Mouse (Mus musculus) heart, embryonic 15.5 days (tissue): ENCODE data around the gene Prc1. TPM values are rescaled to one million over a fixed set of nuclear protein-coding genes. Genes with fewer than 3 reads are reported as not detected.

Experiments used
- ATAC-seq: fragments of 200-750 bp; cut with Nextera tagmentation; replicated peaks from 2 replicates; pipeline ENCODE4 v1.8.0; 2017; ENCODE audit warnings: low read depth, moderate TSS enrichment; ENCODE audit not compliant: insufficient number of reproducible peaks, insufficient read depth, low FRiP score
- H3K27ac ChIP-seq: fragments of 300-500 bp; sonication (generic); 2 replicates; pipeline ENCODE4 v1.5.1; 2015; ENCODE audit warnings: mild to moderate bottlenecking, inconsistent platforms
- H3K27me3 ChIP-seq: fragments of 300-500 bp; sonication (generic); 2 replicates; pipeline ENCODE4 v1.6.1; 2015; ENCODE audit warnings: inconsistent platforms
- H3K36me3 ChIP-seq: fragments of 300-500 bp; sonication (generic); 2 replicates; pipeline ENCODE4 v1.6.1; 2015; ENCODE audit warnings: mild to moderate bottlenecking, inconsistent platforms
- H3K4me1 ChIP-seq: fragments of 300-500 bp; sonication (generic); replicated peaks from 2 replicates; pipeline ENCODE4 v1.6.1; 2015; ENCODE audit warnings: inconsistent platforms
- H3K4me2 ChIP-seq: fragments of 300-500 bp; sonication (generic); 2 replicates; pipeline ENCODE4 v1.6.1; 2015; ENCODE audit warnings: inconsistent platforms, mild to moderate bottlenecking, moderate library complexity
- H3K4me3 ChIP-seq: fragments of 300-500 bp; sonication (generic); 2 replicates; pipeline ENCODE4 v1.5.1; 2015; ENCODE audit warnings: mild to moderate bottlenecking, inconsistent platforms
- H3K9ac ChIP-seq: fragments of 300-500 bp; sonication (generic); 2 replicates; pipeline ENCODE4 v1.6.1; 2015; ENCODE audit warnings: mild to moderate bottlenecking, inconsistent platforms
- H3K9me3 ChIP-seq: fragments of 300-500 bp; sonication (generic); replicated peaks from 2 replicates; pipeline ENCODE4 v1.6.1; 2016; ENCODE audit warnings: inconsistent platforms
- WGBS: fragments of 180-500 bp; shearing (Covaris S2); methylation state at CpG from one replicate; pipeline ENCODE4 v1.1.7; 2015; ENCODE audit warnings: mixed read lengths; 5-methylcytosine and 5-hydroxymethylcytosine counted together
- polyA plus RNA-seq: library from polyadenylated mRNA; unstranded; fragments of >200 nt; fragmentation: Nextera tagmentation; extraction: Ambion mirVana; gene quantifications from 2 replicates; pipeline ENCODE4 v1.2.1, GENCODE M21; 2015

The Prc1 gene
- polyA plus RNA-seq, 1 experiment from 2014 or later, result 125 TPM

DNA sequence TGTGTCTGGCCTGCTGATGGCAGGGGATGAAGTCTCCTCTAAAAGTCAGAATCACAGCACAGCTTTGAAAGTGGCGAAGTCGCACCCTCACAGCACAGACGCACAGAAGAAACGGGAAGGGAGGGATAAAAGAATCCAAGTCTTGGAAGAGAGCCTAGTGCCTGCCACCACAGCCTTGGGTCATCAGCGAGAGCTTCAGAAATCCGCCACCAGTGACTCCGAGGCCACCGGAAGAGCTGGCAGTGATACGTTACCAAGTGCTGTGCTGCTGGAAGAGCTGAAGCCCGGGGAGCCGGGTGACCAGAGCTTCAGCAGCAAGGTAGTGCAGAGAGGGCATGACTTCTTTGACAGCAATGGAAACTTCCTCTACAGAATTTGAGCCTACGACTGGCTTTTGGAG, 29.6 kb upstream of the Prc1 start:
- no peak overlapping the region for H3K4me3 ChIP-seq
- no peaks in the 10 kb centered on the region for H3K9me3 ChIP-seq
- H3K4me1 ChIP-seq, result peaks cover 22% of the 10 kb centered on the region
- no peak overlapping the region for H3K9ac ChIP-seq
- ATAC-seq, result no peak
- 89% methylated on average over 12 of the region's 12 CpGs for WGBS
- H3K27me3 ChIP-seq, result no peaks in the 10 kb centered on the region
- H3K4me2 ChIP-seq, result no peak overlapping the region
- H3K27ac ChIP-seq, result no peak overlapping the region
- peaks cover 30% of the 10 kb centered on the region for H3K36me3 ChIP-seq

GRCm38 (mm10) chr7:80267764-80268163, 26.5 kb upstream of the Prc1 start:
- no peaks in the 10 kb centered on the region for H3K27me3 ChIP-seq
- H3K9me3 ChIP-seq, result no peaks in the 10 kb centered on the region
- no peak overlapping the region for H3K27ac ChIP-seq
- WGBS, result 72% methylated on average over 1 of the region's 1 CpGs
- H3K4me1 ChIP-seq, result peaks cover 21% of the 10 kb centered on the region
- H3K36me3 ChIP-seq, result peaks cover 30% of the 10 kb centered on the region
- H3K9ac ChIP-seq, result no peak overlapping the region
- no peak for ATAC-seq
- no peak overlapping the region for H3K4me2 ChIP-seq
- no peak overlapping the region for H3K4me3 ChIP-seq

GRCm38 (mm10) chr7:80268897-80269750, 25.1 kb upstream of the Prc1 start, which contains the start of gene Vps33b:
Gene Vps33b (plus strand): TSS chr7:80269649.
- 5% methylated on average over 21 of the region's 21 CpGs for WGBS
- H3K4me3 ChIP-seq, result peak within 1 kb of the TSS; percentile 75
- peak within 1 kb of the TSS; percentile 84 for H3K4me2 ChIP-seq
- H3K9ac ChIP-seq, result peak within 1 kb of the TSS; percentile 75
- ATAC-seq, result peak; percentile 85
- H3K4me1 ChIP-seq, result peaks cover 21% of the 10 kb centered on the region
- H3K36me3 ChIP-seq, result peaks cover 39% of the 10 kb centered on the region
- peak within 1 kb of the TSS; percentile 81 for H3K27ac ChIP-seq
- H3K27me3 ChIP-seq, result no peaks in the 10 kb centered on the region
- no peaks in the 10 kb centered on the region for H3K9me3 ChIP-seq

- Histone ChIP-seq H3K27ac (peak overlapping the region; percentile 81), H3K4me1 (peaks cover 21% of the 10 kb centered on the region), H3K9ac (peak overlapping the region; percentile 75), H3K4me3 (peak overlapping the region; percentile 75), H3K9me3 (peaks cover 4% of the 10 kb centered on the region), H3K4me2 (peak overlapping the region; percentile 84), H3K36me3 (peaks cover 39% of the 10 kb centered on the region), H3K27me3 (no peaks in the 10 kb centered on the region)
- peak; percentile 62 for ATAC-seq
- under 1% methylated on average over 23 of the region's 23 CpGs for WGBS
Observed at GRCm38 (mm10) chr7:80269751-80270255, 24.4 kb upstream of the Prc1 start.

GRCm38 (mm10) chr7:80273456-80273855, 20.8 kb upstream of the Prc1 start:
- Histone ChIP-seq H3K9ac (no peak overlapping the region), H3K9me3 (peaks cover 9% of the 10 kb centered on the region), H3K4me2 (no peak overlapping the region), H3K27me3 (no peaks in the 10 kb centered on the region), H3K4me3 (no peak overlapping the region), H3K36me3 (peaks cover 53% of the 10 kb centered on the region), H3K27ac (no peak overlapping the region), H3K4me1 (peaks cover 18% of the 10 kb centered on the region)
- 85% methylated on average over 2 of the region's 2 CpGs for WGBS
- ATAC-seq, result no peak

GRCm38 (mm10) chr7:80276374-80276773, 17.9 kb upstream of the Prc1 start:
- Histone ChIP-seq H3K4me1 (no peaks in the 10 kb centered on the region), H3K9me3 (peaks cover 9% of the 10 kb centered on the region), H3K36me3 (peaks cover 67% of the 10 kb centered on the region), H3K27me3 (no peaks in the 10 kb centered on the region), H3K4me3 (no peak overlapping the region), H3K9ac (no peak overlapping the region), H3K4me2 (no peak overlapping the region), H3K27ac (no peak overlapping the region)
- 95% methylated on average over 4 of the region's 4 CpGs for WGBS
- ATAC-seq, result no peak

GRCm38 (mm10) chr7:80280032-80280431, 14.2 kb upstream of the Prc1 start:
- ATAC-seq, result no peak
- peaks cover 64% of the 10 kb centered on the region for H3K36me3 ChIP-seq
- H3K4me2 ChIP-seq, result no peak overlapping the region
- H3K4me1 ChIP-seq, result no peaks in the 10 kb centered on the region
- no peak overlapping the region for H3K27ac ChIP-seq
- no peak overlapping the region for H3K4me3 ChIP-seq
- H3K27me3 ChIP-seq, result no peaks in the 10 kb centered on the region
- peaks cover 3% of the 10 kb centered on the region for H3K9me3 ChIP-seq
- H3K9ac ChIP-seq, result no peak overlapping the region
- WGBS, result 84% methylated on average over 10 of the region's 10 CpGs

DNA sequence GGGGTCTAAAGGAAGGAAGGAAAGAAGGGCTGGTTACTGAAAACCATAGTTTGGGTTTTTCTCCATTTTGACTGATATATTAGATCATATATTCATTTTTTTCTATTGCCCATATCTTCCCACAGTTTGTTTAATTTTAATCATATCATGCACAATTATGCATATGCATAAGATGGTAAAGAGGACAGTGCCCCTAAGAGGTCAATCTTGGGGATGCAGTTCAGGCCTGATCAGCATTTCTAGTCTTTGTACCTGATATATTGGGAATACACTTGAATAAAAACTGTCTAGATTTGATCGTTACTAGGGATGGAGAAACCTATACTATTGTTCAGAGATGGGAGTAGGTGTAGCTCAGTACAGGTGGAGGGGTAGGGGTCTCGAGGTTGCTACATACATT, 13.3 kb upstream of the Prc1 start:
- 90% methylated on average over 2 of the region's 2 CpGs for WGBS
- H3K36me3 ChIP-seq, result peaks cover 66% of the 10 kb centered on the region
- no peak overlapping the region for H3K9ac ChIP-seq
- no peaks in the 10 kb centered on the region for H3K4me1 ChIP-seq
- H3K4me2 ChIP-seq, result no peak overlapping the region
- H3K9me3 ChIP-seq, result no peaks in the 10 kb centered on the region
- H3K4me3 ChIP-seq, result no peak overlapping the region
- no peaks in the 10 kb centered on the region for H3K27me3 ChIP-seq
- no peak for ATAC-seq
- no peak overlapping the region for H3K27ac ChIP-seq

GRCm38 (mm10) chr7:80281646-80282045, 12.6 kb upstream of the Prc1 start:
- no peaks in the 10 kb centered on the region for H3K4me1 ChIP-seq
- no peak overlapping the region for H3K4me2 ChIP-seq
- H3K27ac ChIP-seq, result no peak overlapping the region
- 89% methylated on average over 3 of the region's 3 CpGs for WGBS
- H3K36me3 ChIP-seq, result peaks cover 65% of the 10 kb centered on the region
- H3K4me3 ChIP-seq, result no peak overlapping the region
- no peaks in the 10 kb centered on the region for H3K27me3 ChIP-seq
- ATAC-seq, result no peak
- no peak overlapping the region for H3K9ac ChIP-seq
- no peaks in the 10 kb centered on the region for H3K9me3 ChIP-seq

DNA sequence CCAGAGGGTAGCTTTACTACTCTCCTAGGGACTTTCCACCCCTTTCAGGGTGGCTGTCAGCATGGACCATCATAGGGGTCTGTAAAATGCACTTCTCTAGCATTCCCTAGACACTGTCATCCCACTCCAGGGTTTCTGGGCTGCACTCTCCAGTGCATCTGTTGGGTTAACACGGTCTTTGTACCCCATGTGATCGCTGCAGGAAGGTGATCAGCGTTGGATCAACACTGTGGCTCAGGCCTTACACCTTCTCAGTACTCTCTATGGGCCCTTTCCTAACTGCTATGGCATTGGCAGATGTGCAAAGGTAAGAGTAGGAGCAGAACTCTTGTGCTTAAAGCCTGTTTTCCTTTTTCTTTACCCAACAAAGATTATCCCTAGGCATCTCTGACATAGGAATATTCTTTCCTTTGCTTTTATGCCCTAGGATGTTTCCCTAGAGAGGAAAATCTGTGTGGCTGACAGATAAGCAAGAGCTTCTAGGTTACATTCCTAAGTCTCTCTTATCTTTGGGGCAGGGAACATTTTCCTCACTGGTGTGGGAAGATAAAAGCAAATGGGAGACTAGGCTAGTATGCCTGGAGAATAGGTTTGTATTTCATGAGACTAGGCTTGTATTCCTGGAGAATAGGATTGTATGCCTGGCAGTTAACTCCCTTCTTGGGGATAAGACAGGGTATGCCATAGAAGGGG, 10.9 kb upstream of the Prc1 start:
- Histone ChIP-seq H3K36me3 (peaks cover 64% of the 10 kb centered on the region), H3K9me3 (no peaks in the 10 kb centered on the region), H3K27me3 (no peaks in the 10 kb centered on the region), H3K4me3 (no peak overlapping the region), H3K4me1 (no peaks in the 10 kb centered on the region), H3K4me2 (no peak overlapping the region), H3K9ac (no peak overlapping the region), H3K27ac (no peak overlapping the region)
- WGBS, result 72% methylated on average over 3 of the region's 3 CpGs
- no peak for ATAC-seq

GRCm38 (mm10) chr7:80284391-80284790, 9.9 kb upstream of the Prc1 start:
- H3K27me3 ChIP-seq, result no peaks in the 10 kb centered on the region
- ATAC-seq, result no peak
- no peak overlapping the region for H3K27ac ChIP-seq
- WGBS, result 77% methylated on average over 5 of the region's 5 CpGs
- no peak overlapping the region for H3K4me3 ChIP-seq
- H3K4me1 ChIP-seq, result no peaks in the 10 kb centered on the region
- no peak overlapping the region for H3K4me2 ChIP-seq
- H3K9ac ChIP-seq, result no peak overlapping the region
- no peaks in the 10 kb centered on the region for H3K9me3 ChIP-seq
- peaks cover 57% of the 10 kb centered on the region for H3K36me3 ChIP-seq
